Mouse (Mus musculus) G1E (cell line): ENCODE data around the gene B9d2.
A peak's percentile ranks its signal among the peaks of the same experiment; 100 is the strongest.

Source experiments
- CTCF ChIP-seq: IDR thresholded peaks from 2 replicates; pipeline ENCODE4 v1.5.1; 2012; ENCODE audit warnings: low read depth, low read length, inconsistent platforms, mixed read lengths
- GATA1 ChIP-seq: IDR thresholded peaks from 2 replicates; pipeline ENCODE4 v1.6.1; 2012; ENCODE audit warnings: borderline replicate concordance, low read length, inconsistent platforms, mixed read lengths
- GATA2 ChIP-seq: IDR thresholded peaks from 2 replicates; pipeline ENCODE4 v1.6.1; 2012; ENCODE audit warnings: low read depth, low read length, inconsistent platforms, borderline replicate concordance
- POLR2AphosphoS5 ChIP-seq: IDR thresholded peaks from 2 replicates; pipeline ENCODE4 v1.6.1; 2012; ENCODE audit warnings: low read depth, low read length, inconsistent platforms; ENCODE audit not compliant: insufficient replicate concordance
- TAL1 ChIP-seq: conservative IDR thresholded peaks from 2 replicates; pipeline ENCODE4 v1.6.1; 2012; ENCODE audit warnings: low read depth, low read length, inconsistent platforms, mixed read lengths

DNA sequence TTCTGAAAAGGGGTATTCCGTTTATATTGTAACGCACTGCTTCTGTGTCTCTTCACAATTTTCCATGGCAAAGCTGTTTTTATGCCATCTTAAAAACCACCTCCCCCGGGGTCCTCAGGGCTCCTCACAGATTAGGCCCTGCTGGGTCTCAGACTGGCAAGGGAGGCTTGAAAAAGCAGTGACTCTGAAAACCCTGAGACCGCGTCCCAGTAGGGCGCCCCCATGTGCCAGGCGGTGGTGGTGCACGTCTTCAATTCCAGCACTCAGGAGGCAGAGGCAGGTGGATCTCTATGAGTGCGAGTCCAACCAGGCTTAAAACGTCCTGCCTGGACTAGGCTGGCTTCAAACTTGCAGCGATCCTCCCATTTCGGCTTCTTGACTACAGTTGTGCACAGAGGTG, 20.2 kb downstream of the B9d2 start:
- TF ChIP-seq CTCF (peak; percentile 29; the same call in 1 of the 2 replicates), TAL1 (no peak), POLR2AphosphoS5 (0 out of 2 replicates have a peak, but pooled peaks have one; percentile 30), GATA1 (no peak), GATA2 (no peak)
